Mouse (Mus musculus) stomach, postnatal 0 days (tissue): ENCODE measurements at regions not wholly inside any gene's neighbourhood (a gene's known extent, or its start where the extent isn't known, plus 50 kb on each side); places are given as distances from the start of the nearest gene placed in this dataset.

Experiments
- ATAC-seq: fragments of 200-750 bp; cut with Nextera tagmentation; 2 replicates; pipeline ENCODE4 v1.8.0; 2017; ENCODE audit not compliant: low FRiP score, low TSS enrichment
- DNase-seq: peaks from one replicate; pipeline ENCODE4 v3.0.0-alpha.2; 2016; ENCODE audit warnings: low spot score
- H3K27ac ChIP-seq: fragments of 300-500 bp; sonication (generic); replicated peaks from 2 replicates; pipeline ENCODE4 v1.5.1; 2014; ENCODE audit warnings: mild to moderate bottlenecking, control low read depth
- H3K27me3 ChIP-seq: fragments of 300-500 bp; sonication (generic); 2 replicates; pipeline ENCODE4 v1.6.1; 2014; ENCODE audit warnings: low read length; ENCODE audit not compliant: control insufficient read depth, insufficient read depth
- H3K36me3 ChIP-seq: fragments of 300-500 bp; sonication (generic); 2 replicates; pipeline ENCODE4 v1.6.1; 2014; ENCODE audit warnings: low read length, mixed read lengths; ENCODE audit not compliant: control insufficient read depth, insufficient read depth
- H3K4me1 ChIP-seq: fragments of 300-500 bp; sonication (generic); replicated peaks from 2 replicates; pipeline ENCODE4 v1.6.1; 2014; ENCODE audit warnings: antibody characterized with exemption; ENCODE audit not compliant: control insufficient read depth, insufficient read depth
- H3K4me2 ChIP-seq: fragments of 300-500 bp; sonication (generic); replicated peaks from 2 replicates; pipeline ENCODE4 v1.6.1; 2014; ENCODE audit warnings: low read depth, mild to moderate bottlenecking, control low read depth, moderate library complexity
- H3K4me3 ChIP-seq: fragments of 300-500 bp; sonication (generic); 2 replicates; pipeline ENCODE4 v1.5.1; 2014; ENCODE audit warnings: low read depth, low read length, control low read depth
- H3K9ac ChIP-seq: fragments of 300-500 bp; sonication (generic); 2 replicates; pipeline ENCODE4 v1.6.1; 2014; ENCODE audit warnings: mild to moderate bottlenecking, low read length, control low read depth, mixed read lengths
- H3K9me3 ChIP-seq: fragments of 300-500 bp; sonication (generic); 2 replicates; pipeline ENCODE4 v1.6.1; 2016; ENCODE audit warnings: low read length; ENCODE audit not compliant: control insufficient read depth
- CTCF ChIP-seq: IDR thresholded peaks from 2 replicates; pipeline ENCODE4 v1.5.1; 2016; ENCODE audit warnings: antibody characterized with exemption, low read depth, mild to moderate bottlenecking, moderate library complexity
- EP300 ChIP-seq: optimal IDR thresholded peaks from 2 replicates; pipeline ENCODE3; 2016; ENCODE audit warnings: antibody characterized with exemption
- WGBS: fragments of 180-500 bp; shearing (Covaris S2); extraction: QIAGEN DNeasy Blood & Tissue Kit; methylation state at CpG from one replicate; pipeline ENCODE4 v1.1.7; 2014; 5-methylcytosine and 5-hydroxymethylcytosine counted together

DNA sequence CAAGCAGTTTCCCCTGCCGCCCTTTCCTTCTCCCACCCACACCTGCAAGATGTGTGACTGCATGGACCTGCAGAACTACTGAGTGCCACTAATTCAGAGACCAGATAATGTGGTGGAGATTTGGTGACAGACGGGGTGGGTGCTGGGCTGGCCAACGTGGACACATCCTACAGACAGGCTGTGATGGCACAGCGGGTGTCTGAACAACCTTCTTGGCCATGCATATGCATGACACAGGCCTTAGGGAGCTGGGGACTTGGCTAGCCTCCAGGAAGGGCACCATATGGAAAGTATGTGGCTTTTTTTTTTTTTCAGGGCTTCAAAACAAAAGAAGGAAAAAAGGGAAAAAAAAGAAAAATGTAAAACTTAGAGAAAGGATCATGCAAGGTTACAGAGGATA lies 243.5 kb upstream of the N4bp1 start:
- WGBS = 68% methylated on average over 4 of the region's 4 CpGs
- Histone ChIP-seq H3K36me3 (no peaks in the 10 kb centered on the region), H3K27ac (no peak overlapping the region), H3K27me3 (no peaks in the 10 kb centered on the region), H3K9me3 (no peaks in the 10 kb centered on the region), H3K4me2 (no peak overlapping the region), H3K9ac (no peak overlapping the region), H3K4me1 (no peaks in the 10 kb centered on the region), H3K4me3 (no peak overlapping the region)
- no peak for DNase-seq
- TF ChIP-seq CTCF = no peak
- no peak for TF ChIP-seq EP300
- no peak for ATAC-seq

DNA sequence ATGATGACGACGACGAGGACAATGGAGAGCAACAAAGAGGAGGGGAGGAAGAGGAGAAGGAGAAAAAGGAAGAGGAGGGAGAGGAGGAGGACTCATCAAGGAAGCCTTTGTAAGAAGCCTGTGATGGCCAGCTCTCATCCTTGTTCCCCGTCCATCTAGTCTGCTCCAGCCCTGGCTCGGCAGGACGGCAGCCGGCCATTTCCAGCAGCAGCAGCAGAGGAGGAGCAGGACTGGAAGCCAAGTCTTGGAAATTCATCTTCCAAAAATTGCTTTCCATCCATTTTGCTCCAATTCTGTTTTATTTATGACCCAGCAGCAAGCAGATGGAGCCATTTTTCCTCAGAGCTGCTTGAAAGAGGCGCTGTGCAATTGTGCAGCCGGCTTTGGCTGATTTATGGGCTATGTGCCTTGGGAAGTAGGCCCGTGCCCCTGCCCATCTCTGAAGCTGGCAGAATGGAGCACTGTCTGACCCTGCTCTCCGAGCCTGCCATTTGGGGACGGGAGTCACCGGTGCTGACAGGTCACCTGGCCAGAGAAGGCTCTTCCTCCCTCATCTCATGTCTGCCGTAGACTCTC lies 231.2 kb upstream of the N4bp1 start:
- no peaks in the 10 kb centered on the region for H3K27me3 ChIP-seq
- H3K36me3 ChIP-seq = no peaks in the 10 kb centered on the region
- no peak overlapping the region for H3K9ac ChIP-seq
- H3K4me3 ChIP-seq = no peak overlapping the region
- H3K4me2 ChIP-seq = no peak overlapping the region
- TF ChIP-seq CTCF (no peak), EP300 (no peak)
- H3K4me1 ChIP-seq = no peaks in the 10 kb centered on the region
- no peaks in the 10 kb centered on the region for H3K9me3 ChIP-seq
- no peak overlapping the region for H3K27ac ChIP-seq
- ATAC-seq (no peak), DNase-seq (no peak)
- WGBS = 60% methylated on average over 14 of the region's 14 CpGs

DNA sequence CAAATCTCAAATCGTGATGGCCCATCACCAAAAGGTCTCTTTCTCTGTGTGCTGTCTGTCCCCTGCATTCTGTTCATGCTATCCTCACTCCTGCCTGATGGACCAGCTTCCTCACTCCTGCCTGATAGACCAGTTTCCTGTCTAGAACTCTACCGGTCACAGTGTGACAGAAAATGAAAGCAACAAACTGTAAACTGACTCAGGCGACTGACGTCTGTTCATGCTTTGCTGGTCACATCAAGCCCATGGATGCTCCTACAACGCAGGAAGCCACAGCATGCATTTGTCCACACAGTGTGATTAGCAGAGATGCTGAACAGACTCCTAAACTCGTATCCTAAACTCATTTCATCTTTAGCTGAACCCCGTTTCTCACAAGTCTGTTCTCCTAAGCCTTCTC lies 227.3 kb upstream of the N4bp1 start:
- Histone ChIP-seq H3K27me3 (no peaks in the 10 kb centered on the region), H3K4me1 (no peaks in the 10 kb centered on the region), H3K9me3 (no peaks in the 10 kb centered on the region), H3K9ac (no peak overlapping the region), H3K4me2 (no peak overlapping the region), H3K36me3 (no peaks in the 10 kb centered on the region), H3K27ac (no peak overlapping the region), H3K4me3 (no peak overlapping the region)
- DNase-seq (no peak), ATAC-seq (no peak)
- 82% methylated on average over 7 of the region's 7 CpGs for WGBS
- TF ChIP-seq EP300 (no peak), CTCF (no peak)

DNA sequence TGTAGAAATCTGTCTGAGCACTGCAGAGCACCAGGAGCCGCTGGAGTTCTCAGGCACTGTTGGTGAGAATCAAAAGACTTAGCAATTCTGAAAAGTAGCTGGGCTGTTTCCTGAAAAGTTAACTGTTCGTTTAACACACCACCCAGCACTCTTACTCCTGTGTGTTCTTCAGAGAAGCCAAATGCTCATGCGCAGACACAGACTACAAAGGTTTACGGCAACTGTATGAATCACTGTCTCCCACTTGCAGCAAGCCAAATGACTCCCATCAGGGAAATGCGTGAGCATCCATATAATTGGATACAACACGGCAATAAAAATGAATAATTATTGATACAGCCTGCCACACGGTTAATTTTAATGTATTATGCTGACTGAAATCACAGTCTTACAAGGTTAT lies 220.0 kb upstream of the N4bp1 start:
- no peaks in the 10 kb centered on the region for H3K4me1 ChIP-seq
- H3K27me3 ChIP-seq = no peaks in the 10 kb centered on the region
- H3K4me3 ChIP-seq = no peak overlapping the region
- no peak overlapping the region for H3K4me2 ChIP-seq
- DNase-seq (no peak), ATAC-seq (no peak)
- 73% methylated on average over 7 of the region's 7 CpGs for WGBS
- no peaks in the 10 kb centered on the region for H3K9me3 ChIP-seq
- H3K27ac ChIP-seq = no peak overlapping the region
- TF ChIP-seq EP300 (no peak), CTCF (no peak)
- H3K36me3 ChIP-seq = no peaks in the 10 kb centered on the region
- H3K9ac ChIP-seq = no peak overlapping the region

DNA sequence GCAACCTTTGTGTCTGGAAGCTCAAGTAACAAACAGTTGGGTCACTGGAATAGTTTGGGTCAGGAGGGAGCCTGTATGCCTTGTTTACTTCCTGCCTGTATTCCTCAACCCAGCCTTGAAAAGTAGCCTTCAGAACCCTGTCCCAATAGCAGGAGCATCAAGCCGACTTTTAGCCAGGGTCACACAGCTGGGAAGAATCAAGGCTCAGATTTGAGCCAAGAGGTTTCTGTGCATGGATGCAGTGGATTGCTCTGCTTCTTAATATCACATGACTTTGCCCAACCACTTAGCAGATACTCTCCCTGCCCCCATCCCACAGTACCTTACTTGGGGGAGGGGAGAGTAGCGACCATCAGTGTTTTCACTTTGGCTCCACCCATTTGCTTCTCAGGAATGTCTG lies 210.2 kb upstream of the N4bp1 start:
- no peak for DNase-seq
- H3K9ac ChIP-seq = no peak overlapping the region
- no peaks in the 10 kb centered on the region for H3K4me1 ChIP-seq
- no peak overlapping the region for H3K4me2 ChIP-seq
- H3K27me3 ChIP-seq = no peaks in the 10 kb centered on the region
- WGBS = 38% methylated on average over 2 of the region's 2 CpGs
- TF ChIP-seq CTCF (no peak), EP300 (no peak)
- H3K9me3 ChIP-seq = no peaks in the 10 kb centered on the region
- no peak overlapping the region for H3K27ac ChIP-seq
- no peak for ATAC-seq
- H3K4me3 ChIP-seq = no peak overlapping the region
- no peaks in the 10 kb centered on the region for H3K36me3 ChIP-seq

DNA sequence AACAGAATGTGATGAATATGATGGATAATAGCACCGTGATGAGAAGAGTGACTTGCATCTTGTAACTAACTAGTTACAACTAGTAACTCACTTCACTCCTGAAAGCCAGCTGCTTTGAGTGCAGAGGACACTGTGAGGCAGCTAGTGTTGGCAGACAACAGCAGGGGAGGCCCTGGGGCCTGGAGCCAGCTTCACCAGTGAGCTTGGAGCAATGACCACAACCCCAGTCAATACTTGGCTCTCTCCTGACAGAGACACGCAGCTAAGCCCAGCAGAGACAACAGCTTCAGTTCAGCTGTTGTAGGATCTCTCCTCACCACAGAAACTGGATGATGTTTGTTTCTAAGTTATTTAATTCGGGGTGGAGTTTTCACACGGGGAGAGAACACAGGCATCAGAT lies 209.6 kb upstream of the N4bp1 start:
- no peak for TF ChIP-seq EP300
- TF ChIP-seq CTCF = no peak
- Histone ChIP-seq H3K27me3 (no peaks in the 10 kb centered on the region), H3K36me3 (no peaks in the 10 kb centered on the region), H3K9me3 (no peaks in the 10 kb centered on the region), H3K4me3 (no peak overlapping the region), H3K4me2 (no peak overlapping the region), H3K27ac (no peak overlapping the region), H3K9ac (no peak overlapping the region), H3K4me1 (no peaks in the 10 kb centered on the region)
- ATAC-seq = no peak
- DNase-seq = no peak
- WGBS = 62% methylated on average over 4 of the region's 4 CpGs
